Mouse (Mus musculus) adrenal gland, postnatal 25 days (tissue): ENCODE measurements at regions not wholly inside any gene's neighbourhood (a gene's known extent, or its start where the extent isn't known, plus 50 kb on each side); places are given as distances from the start of the nearest gene placed in this dataset.

Experiments
- DNase-seq: peaks from one replicate; pipeline ENCODE4 v3.0.0; 2021; ENCODE audit warnings: mixed read lengths

GRCm38 (mm10) chr12:79941828-79942227 lies 171.0 kb downstream of the Zfp36l1 start:
- DNase-seq: no peak

DNA sequence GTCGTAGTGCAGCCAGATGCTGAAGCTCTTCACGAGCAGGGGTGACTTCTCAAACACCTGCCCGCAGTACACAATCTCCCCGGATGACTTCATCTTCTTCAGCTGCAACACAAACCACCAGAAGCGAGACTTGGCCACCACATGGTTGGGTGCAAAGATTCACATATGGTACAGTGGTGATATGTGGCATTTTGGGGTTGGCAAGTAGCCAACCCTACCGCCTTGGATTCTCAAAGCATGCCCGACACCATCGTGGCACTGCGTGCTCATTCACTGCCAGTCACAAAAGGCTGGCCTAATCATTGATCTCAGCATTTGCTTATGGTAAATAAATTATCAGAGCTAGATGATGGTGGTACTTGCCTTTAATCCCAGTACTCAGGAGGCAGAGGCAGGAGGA lies 173.4 kb downstream of the Zfp36l1 start:
- no peak for DNase-seq

GRCm38 (mm10) chr12:79937876-79938275 lies 174.9 kb downstream of the Zfp36l1 start:
- peak; percentile 50 for DNase-seq

DNA sequence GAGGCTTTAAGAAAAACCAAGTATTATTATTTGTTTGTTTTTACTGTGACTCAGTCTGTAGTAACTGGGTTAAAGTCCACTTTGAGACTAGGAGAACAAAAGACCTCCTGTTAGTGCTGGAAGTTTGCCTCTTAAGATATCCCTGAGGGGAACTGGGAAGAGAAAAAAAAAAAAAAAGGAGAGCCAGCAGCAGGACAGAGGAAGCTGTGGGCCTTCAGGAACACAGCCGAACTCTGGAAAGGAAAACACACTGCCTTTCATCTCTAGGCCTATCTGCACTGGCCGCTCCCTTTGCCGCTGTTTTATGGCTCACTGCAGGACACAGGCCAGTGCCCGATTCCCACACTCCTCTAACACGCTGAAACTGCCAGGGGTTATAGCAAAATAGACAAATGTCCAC lies 176.1 kb downstream of the Zfp36l1 start:
- no peak for DNase-seq

DNA sequence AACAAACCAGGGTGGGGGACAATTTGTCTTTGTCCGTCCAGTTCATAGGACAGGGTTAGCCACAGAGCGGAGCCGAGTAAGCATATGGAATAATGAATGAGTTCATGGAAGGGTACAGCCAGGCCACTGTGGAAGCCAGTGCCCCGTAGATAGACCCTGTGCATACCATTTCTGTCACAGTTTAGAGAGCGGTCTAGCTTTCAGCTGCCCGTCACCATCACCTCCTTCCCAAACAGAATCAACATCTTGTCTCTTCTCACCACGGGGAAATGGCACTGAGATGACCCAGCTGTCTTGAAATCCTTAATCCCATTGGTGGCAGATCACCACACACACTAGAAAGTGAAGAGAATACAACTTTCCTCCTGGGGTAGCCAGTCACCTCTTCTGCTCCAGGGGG lies 178.7 kb downstream of the Zfp36l1 start:
- no peak for DNase-seq

DNA sequence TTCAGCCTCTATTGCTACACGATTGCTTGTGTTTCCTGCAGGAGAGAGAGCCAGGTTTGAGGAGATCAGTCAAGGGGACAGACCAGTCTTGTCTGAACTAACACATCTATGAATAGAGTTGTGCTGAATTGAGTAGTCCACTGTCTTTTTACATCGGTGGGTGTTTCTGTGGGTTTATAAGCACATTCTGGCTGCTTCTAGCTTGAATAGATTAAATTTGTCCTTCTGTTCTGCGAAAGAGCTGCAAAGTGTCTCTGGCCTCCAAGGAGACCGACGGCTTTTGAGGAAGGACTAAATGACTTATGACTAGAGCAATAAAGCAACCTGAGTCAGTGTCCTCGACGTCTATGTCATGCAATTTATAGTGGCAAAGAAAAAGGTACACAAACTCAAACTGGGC lies 179.9 kb downstream of the Zfp36l1 start:
- DNase-seq: no peak

GRCm38 (mm10) chr12:79931455-79931854 lies 181.4 kb downstream of the Zfp36l1 start:
- DNase-seq: no peak

DNA sequence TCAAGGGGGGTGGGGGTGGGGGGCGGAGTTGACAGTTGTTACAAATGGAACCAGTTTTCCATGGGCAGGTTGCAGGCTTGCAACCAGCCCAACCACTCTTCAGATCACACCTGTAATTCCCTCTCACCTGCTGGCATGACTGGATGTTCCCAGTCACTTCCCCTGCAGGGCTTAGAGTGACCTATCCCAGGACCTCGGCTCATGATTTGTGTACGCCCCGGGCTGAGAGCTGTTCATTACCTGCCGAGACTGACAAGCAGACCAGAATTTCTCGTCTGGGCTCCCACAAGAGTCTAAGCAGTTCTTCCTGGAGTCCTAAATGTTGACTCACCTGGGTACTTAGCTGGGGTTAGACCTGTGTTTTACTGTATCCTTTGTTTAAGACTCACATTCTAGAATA lies 183.0 kb downstream of the Zfp36l1 start:
- no peak for DNase-seq

DNA sequence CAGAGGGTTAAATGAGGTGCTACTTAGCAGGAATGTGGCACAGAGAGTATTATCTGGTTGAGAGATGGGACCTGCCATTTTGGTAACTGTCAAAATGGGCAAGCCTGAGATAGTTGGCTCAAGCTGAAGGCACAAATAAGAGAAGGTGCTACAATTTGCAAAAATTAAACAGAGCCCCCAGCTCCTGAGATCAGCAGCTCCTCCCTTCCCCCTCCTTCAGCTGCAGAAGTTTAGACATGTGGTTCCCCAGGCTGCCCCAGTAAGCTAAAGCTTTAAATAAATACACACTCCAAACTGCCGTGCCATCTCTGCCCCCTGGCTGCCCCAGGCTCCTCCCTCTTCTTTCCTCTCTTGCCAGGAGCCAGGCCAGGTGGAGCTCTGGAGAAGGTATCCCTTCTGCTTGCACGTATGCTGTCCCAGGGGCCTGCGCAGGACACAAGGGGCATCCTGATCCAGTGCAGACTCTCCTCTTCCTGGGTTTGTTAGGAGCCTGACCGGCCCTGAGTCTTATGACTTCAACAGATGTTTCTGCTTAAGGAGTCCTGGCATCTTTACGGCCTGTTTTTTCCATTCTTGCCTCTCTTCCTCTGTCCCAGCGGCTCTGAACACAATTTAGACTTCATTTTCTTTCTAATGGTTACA lies 184.0 kb downstream of the Zfp36l1 start:
- DNase-seq: no peak

DNA sequence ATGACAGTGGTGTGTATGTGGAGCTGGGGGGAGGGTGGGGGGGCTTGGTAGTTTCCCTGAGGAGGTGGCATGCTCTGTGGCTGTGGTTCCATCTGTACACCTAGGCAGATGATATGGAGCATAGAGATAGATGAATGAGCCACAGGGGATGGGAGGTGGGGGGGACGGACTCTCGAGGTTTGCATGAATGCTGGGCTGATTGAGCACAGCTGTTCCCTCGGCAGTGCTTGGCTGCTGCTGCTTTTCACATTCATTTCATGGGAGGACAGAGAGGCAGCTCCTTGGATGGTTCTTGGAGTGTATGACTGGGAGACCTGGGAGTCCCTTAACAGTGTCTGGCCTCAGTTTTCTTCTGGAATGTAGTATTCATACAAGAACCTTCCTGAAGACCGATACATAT lies 184.5 kb downstream of the Zfp36l1 start:
- DNase-seq: no peak

DNA sequence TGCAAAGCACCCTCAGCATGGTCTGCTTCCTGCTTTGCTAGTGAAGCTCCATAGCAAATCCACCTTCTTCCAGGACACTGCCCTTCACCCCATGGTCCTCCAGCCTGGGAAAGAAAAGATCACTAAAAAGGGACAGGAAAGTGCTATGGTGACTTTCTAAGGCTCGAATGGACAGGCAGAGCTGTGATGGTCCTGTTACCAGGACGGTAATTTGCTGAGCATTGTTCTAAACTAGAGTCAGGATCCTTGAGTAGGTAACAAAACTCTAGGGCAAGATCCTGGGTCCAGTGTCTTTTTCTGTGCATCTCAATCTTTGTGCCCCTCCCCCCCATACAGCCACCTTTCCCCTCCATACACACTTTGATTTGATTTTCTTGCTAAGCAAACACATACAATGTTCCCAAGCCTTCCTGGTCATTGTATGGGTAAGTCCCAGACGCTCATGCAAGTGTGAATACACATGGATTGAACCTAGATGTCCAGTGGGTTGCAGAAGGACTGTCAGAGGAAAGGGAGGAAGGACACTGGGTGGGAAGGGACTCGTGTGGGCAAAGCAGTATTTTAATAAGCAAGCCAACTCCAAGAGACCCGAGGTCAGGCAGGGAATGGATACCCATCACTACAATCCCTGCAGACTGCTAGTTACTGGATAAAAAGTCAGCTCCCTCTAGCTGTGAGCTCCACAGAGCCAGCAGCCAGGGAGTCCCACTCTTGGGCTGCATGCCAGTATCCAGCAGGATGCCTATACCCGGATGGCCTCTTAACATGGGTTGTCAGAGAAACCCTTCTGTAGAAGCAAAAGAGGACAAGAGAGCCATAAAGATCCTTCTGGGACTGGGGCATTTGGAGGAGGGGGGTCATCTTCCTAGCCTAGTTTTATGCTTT lies 186.9 kb downstream of the Zfp36l1 start:
- peak; percentile 59 for DNase-seq

DNA sequence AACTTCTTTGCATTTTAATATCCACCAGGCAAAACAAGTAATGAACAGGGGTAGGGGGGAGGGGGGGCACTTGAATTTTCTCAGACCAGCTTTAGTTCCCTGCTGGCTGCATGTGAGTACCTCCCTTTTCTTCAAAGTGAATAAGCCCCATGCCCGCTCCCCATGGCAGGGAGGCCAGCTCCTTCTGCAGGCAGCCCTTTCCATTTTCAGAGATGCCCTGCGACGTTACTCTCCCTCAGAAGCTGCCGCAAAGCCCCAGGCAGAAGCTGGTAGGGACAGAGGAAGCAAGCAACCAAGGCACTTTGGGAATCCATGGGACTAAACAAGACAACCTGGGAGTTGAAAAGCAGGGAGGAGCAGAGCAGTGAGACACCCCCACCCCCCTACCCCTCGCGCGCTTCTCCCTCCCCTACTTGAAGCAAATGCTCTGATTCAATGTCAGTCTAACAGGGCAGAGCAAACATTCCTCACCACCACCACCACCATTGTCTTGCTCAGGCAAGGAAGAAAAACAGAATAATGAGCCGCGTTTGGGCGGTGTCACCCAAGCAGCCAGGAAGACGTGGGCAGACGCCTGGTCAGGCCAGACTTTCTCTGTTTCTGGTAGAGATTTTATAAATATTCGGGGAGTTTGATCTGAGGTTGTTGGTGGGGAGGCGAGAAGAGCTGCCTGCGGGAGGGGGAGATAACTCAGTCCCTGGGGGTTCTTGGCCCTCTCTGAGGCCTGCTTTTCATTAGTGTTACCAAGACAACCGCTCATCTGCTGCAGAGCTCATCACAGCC lies 187.7 kb downstream of the Zfp36l1 start:
- no peak for DNase-seq

- no peak for DNase-seq
Measured at GRCm38 (mm10) chr12:79923811-79924210, 189.0 kb downstream of the Zfp36l1 start.

GRCm38 (mm10) chr12:79921786-79922185 lies 191.0 kb downstream of the Zfp36l1 start:
- DNase-seq: no peak

- DNase-seq: no peak
Measured at GRCm38 (mm10) chr12:79918983-79919382, 193.8 kb downstream of the Zfp36l1 start.

- DNase-seq: no peak
Measured at GRCm38 (mm10) chr12:79917634-79918289, 195.1 kb downstream of the Zfp36l1 start.

DNA sequence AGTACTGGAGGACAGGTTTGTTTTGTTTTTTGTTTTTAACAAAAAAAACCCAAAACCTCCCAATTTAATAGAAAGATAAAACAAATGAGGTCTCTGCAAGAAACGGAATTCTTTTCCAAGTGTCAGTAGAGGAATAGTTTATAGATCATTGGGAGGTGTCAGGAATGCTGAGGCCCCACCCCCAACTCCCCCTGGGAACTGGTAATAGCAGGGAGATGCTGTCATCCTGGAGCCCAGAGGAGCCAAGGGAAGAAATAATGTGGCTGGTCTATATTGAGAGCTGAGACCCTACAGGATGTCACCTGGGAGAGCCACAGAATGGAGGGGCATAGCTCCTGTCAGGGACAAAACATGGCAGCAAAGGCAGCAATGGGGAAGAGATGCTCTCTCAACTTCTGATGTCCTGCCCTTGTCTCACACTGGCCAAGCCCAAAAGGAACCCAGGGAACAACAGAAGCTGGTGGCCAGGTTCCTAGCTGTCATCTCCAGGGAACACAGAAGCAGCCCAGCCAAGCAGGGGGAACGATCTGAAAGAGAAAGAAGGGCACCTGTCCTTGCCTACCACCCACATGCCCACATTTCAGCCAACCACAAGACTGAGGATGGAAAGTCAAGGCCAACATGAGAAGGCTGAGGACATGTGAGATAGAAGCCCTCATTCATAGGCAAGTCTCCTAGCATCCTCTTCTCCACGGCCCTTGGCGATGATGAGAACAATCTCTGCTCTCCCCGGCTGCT lies 195.7 kb downstream of the Zfp36l1 start:
- DNase-seq: no peak

DNA sequence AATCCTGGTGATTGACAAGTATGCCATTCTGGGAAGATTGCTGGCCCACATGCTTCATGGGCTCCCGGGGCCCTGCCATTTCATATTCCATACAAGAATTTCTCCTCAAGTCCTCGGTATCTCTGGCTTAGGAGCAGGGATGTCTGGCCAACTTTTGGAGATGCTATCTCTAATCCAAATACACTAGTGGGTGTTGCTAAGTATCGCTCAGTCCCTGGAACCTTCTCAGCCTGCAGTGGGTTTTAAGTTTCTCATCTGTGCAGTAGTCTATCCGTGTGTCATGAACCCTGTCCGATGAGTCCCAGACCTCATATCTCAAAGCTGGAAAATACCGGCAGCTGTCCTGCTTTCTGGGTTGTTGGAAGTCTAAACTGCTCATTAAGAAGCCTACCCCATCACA lies 198.9 kb downstream of the Zfp36l1 start:
- no peak for DNase-seq

DNA sequence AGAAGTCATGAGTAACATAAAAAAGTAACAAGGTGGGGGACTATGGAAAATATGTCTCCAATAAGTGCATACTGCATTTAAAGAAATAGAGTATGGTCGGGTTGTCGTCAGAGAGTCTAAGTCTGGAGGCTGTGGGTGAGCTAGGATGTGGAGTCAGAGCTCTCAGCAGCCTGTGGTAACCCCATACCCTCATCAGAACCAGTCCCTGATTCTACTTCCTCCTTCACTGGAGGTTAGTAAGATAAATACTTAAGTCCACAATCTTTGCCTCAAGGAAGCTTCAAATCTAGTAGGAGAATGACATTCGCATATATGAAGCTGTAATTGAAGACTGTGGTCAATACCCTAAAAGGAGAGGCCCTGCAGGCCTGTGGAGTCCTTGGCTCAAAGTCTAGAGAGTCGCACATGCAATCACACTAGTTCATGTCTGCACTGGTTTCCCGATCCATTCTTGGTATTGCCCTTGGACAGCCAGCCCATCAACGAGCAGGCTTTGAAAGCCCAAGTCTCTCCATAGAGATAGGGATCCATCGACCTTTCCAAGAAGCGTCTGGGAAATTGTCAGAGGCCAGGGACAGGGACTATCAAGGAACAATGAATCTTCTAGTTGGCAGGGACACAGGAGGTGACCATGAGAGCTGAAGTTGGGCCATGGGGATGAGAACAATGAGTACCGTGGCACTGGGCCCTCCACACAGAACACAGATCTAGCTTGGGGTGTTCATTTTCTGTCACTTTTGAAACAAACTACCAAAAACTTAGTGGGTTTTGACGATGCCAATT lies 200.3 kb downstream of the Zfp36l1 start:
- DNase-seq: no peak

GRCm38 (mm10) chr12:79910884-79911759 lies 201.7 kb downstream of the Zfp36l1 start:
- DNase-seq: no peak
